In the genomic region with DNA sequence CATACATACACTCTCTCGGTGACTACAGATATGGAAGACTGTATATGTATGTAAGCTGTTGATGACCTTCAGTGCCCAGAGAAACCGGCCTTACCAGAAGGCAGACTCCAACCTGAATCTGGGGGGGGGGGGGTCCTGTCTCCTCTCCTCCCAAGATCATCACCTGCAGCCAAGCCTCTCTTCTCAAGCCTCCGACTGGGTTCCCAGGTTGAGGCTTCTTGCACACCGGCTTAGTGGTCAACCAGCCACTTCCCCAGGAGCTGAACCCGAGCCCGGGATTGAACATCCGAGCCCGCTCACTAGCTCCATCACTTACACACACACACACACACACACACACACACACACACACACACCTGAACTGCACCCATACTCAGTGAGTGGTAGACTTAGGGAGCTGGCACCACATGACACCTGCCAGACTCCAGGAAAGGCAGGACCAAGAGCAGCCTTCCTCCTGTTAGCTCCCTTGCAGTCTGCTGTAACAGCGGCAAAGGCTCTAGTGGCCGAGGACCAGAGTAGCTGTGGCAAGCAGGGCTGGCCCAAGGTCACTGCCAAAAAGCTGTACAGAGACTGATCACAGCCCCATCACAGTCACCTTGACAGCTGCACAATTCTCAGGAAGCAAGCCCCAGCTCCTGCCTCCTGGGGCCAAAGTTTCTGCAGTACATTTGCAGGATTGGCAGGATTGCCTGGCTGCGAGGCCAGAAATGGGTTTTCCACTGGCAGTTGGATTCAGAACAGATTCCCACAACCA, we compare ENCODE assay signal across 8 mouse cellular contexts. TPM values are rescaled to one million over a fixed set of nuclear protein-coding genes. Genes with fewer than 3 reads are reported as not detected.
DNase-seq lines count a peak whose midpoint lies in the region; ATAC-seq lines count a peak whose summit lies in the region.

No protein-coding gene starts in this region.

- DNase-seq in thymus, postnatal 4 days, result peak; percentile 16
- no peak for DNase-seq in thymus, postnatal 36 days
- peak; percentile 45 to 63 for DNase-seq in heart, postnatal 14 days
- peak; percentile 29 for DNase-seq in layer of hippocampus, adult 9-11 months
- peak; percentile 70 for DNase-seq in lung, postnatal 10 days
- DNase-seq in right cerebral cortex, postnatal 4 days, result peak; percentile 36
- no peak for DNase-seq in urinary bladder, postnatal 10 days (ENCODE audit: low spot score)

- 16% methylated on average over 11 of the region's 11 CpGs for WGBS in forebrain, embryonic 13.5 days

- no peaks in the 10 kb centered on the region; the same call in 1 of the 2 replicates for H3K9me3 ChIP-seq in forebrain, embryonic 13.5 days (replicated peaks)

- H3K27me3 ChIP-seq in forebrain, embryonic 13.5 days, result no peaks in the 10 kb centered on the region

- H3K4me3 ChIP-seq in forebrain, embryonic 13.5 days, result peak overlapping the region; percentile 53

- peaks cover 29% of the 10 kb centered on the region for H3K4me1 ChIP-seq in forebrain, embryonic 13.5 days

- intact Hi-C loops in heart, postnatal 14 days (cut with DNase I), result no loop called here

- ATAC-seq in forebrain, embryonic 13.5 days, result peak; percentile 23; the same call in 1 of the 2 replicates

- H3K9ac ChIP-seq in forebrain, embryonic 13.5 days, result peak overlapping the region; percentile 80

- H3K27ac ChIP-seq in forebrain, embryonic 13.5 days, result peak overlapping the region; percentile 94

- peaks cover 8% of the 10 kb centered on the region; the same call in 1 of the 2 replicates for H3K36me3 ChIP-seq in forebrain, embryonic 13.5 days (ENCODE audit: poor library complexity, severe bottlenecking)

- peak overlapping the region; percentile 72 for H3K4me2 ChIP-seq in forebrain, embryonic 13.5 days

RNA-seq across cellular contexts. Expression of gene Tet1, which starts 42.6 kb away (rescaled TPM):
- polyA plus RNA-seq in forebrain, embryonic 13.5 days (2015; fragmentation: Nextera tagmentation; extraction: Ambion mirVana), result 29.2 and 32.1 TPM in 2 replicates
- 10 to 100 TPM; 19.2 to 21.2 TPM for total RNA-seq in heart, postnatal 14 days (2021)

RNA-seq across cellular contexts. Expression of gene Slc25a16, which starts 54.2 kb away (rescaled TPM):
- 14.0 and 15.0 TPM in 2 replicates for polyA plus RNA-seq in forebrain, embryonic 13.5 days (2015; fragmentation: Nextera tagmentation; extraction: Ambion mirVana)
- total RNA-seq in heart, postnatal 14 days (2021), result 10 to 100 TPM; 21.9 to 22.3 TPM

Comparison
In these comparisons a context has a peak if more than half of its experiments do, and no peak if none do; other contexts are left out.
1. DNase-seq: peak in thymus, postnatal 4 days (single experiment), heart, postnatal 14 days (2 of 2), layer of hippocampus, adult 9-11 months (single experiment), lung, postnatal 10 days (single experiment) and right cerebral cortex, postnatal 4 days (single experiment); none in thymus, postnatal 36 days (0 of 2) and urinary bladder, postnatal 10 days (single experiment).